Mouse (Mus musculus): ENCODE results near the gene Sdf4. TPM values are rescaled to one million over a fixed set of nuclear protein-coding genes. Genes with fewer than 3 reads are reported as not detected.

The Sdf4 gene
- polyA plus RNA-seq, 1 experiment: 142 TPM

DNA sequence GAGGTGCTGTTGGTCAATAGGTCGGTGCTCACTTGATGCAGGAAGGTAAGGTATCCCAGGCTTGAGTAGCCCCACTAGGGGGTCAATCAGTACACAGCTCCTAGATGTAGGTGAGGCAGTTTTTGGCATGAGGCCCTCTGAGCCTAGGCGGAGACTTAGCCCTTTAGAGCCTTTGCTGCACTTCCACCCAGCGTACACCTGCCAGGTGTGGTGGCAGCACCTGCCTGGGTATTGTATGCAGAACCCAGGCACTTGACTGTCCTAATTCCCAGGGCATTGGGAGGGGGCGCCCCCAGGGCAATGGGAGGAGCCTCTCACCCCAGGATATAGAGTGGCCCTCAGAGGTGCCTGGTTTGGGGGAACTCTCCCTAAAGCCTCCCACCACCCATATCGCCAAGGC lies 62.5 kb downstream of the Sdf4 start:
- no peak for DNase-seq
- no peak overlapping the region for H3K4me3 ChIP-seq (replicated peaks; ENCODE audit: insufficient read depth, low read depth, low read length)
- TF ChIP-seq CTCF (IDR thresholded peaks at IDR 0.05; ENCODE audit: borderline replicate concordance, insufficient read depth, low read depth, low read length): no peak
- no peak for TF ChIP-seq POLR2A (IDR thresholded peaks at IDR 0.05; ENCODE audit: borderline replicate concordance, insufficient read depth, low read length)
- H3K4me1 ChIP-seq (ENCODE audit: control insufficient read depth, insufficient read depth, low read length): no peaks in the 10 kb centered on the region
- no peaks in the 10 kb centered on the region for H3K27me3 ChIP-seq (ENCODE audit: control insufficient read depth, insufficient read depth, low read length)
- 92% methylated on average over 5 of the region's 5 CpGs for WGBS
- H3K27ac ChIP-seq (ENCODE audit: insufficient read depth, low read length): no peak overlapping the region

DNA sequence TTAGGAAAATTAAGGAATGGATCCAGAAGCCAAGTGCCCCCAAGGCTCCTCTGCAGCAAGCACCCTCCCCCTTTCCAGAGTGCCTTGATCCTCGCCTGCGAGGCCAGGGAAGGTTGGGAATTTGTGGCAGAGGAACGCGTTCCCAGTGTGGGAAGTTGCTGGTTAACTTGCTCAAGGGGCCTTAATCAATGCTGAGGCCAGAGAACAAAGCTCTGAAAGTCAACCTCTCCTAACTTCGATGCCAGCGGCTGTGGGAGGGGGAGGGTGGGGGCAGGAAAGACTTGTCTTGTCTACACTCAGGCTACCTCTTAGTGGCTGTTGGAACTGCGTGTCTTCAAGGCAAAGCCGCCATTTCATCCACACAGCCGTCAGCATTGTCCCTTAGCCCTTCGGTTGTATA lies 65.0 kb downstream of the Sdf4 start:
- H3K27ac ChIP-seq (ENCODE audit: insufficient read depth, low read length): no peak overlapping the region
- TF ChIP-seq POLR2A (IDR thresholded peaks at IDR 0.05; ENCODE audit: borderline replicate concordance, insufficient read depth, low read length) (no peak), CTCF (IDR thresholded peaks at IDR 0.05; ENCODE audit: borderline replicate concordance, insufficient read depth, low read depth, low read length) (no peak)
- WGBS: 74% methylated on average over 10 of the region's 10 CpGs
- H3K4me3 ChIP-seq (replicated peaks; ENCODE audit: insufficient read depth, low read depth, low read length): no peak overlapping the region
- H3K4me1 ChIP-seq (ENCODE audit: control insufficient read depth, insufficient read depth, low read length): no peaks in the 10 kb centered on the region
- no peaks in the 10 kb centered on the region for H3K27me3 ChIP-seq (ENCODE audit: control insufficient read depth, insufficient read depth, low read length)
- DNase-seq: no peak

DNA sequence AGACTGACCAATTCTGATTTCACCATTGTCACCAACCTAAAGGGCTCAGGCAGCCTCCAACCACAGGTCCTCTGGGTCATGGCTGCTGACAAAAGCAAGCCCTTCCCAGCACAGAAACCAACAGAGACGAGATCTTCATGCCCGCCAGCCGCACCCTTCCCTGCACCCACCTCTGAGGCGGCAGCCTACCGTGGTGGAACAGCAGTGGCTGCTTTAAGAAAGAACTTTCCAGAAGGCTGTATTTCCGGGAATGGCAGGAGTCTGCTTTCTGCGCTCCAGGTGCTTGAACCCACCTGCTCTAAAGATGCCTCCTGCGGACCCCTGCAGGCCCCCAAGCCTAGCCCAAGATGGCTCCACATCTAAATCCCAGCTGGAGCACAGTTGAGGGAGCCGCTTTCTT lies 66.2 kb downstream of the Sdf4 start:
- no peak overlapping the region for H3K27ac ChIP-seq (ENCODE audit: insufficient read depth, low read length)
- DNase-seq: no peak
- no peaks in the 10 kb centered on the region for H3K4me1 ChIP-seq (ENCODE audit: control insufficient read depth, insufficient read depth, low read length)
- H3K27me3 ChIP-seq (ENCODE audit: control insufficient read depth, insufficient read depth, low read length): no peaks in the 10 kb centered on the region
- 75% methylated on average over 9 of the region's 9 CpGs for WGBS
- no peak overlapping the region for H3K4me3 ChIP-seq (replicated peaks; ENCODE audit: insufficient read depth, low read depth, low read length)
- TF ChIP-seq CTCF (IDR thresholded peaks at IDR 0.05; ENCODE audit: borderline replicate concordance, insufficient read depth, low read depth, low read length): no peak
- no peak for TF ChIP-seq POLR2A (IDR thresholded peaks at IDR 0.05; ENCODE audit: borderline replicate concordance, insufficient read depth, low read length)

DNA sequence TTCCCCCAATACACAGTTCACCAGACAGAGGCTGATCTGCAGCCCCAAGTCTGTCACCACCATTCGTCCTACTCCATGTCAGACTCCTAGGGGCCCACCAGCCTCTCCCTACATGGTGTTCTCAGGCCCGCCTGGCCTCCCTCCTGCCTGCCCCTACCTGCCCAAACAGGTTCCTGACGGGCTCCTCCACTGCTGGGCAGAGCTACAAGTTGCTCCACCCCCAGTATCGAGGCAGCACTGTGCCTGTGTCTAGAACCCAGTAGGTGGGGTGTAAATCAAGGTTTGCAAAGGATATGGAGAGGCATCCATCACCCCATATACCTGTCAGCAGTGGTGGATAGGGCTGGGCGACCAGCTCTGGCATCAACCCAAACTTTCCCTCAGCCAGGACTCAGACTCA lies 66.6 kb downstream of the Sdf4 start, which contains the start of gene Ttll10:
Ttll10 (minus strand) TSS at position 154 of the 400 bp plus-strand sequence.
- DNase-seq: no peak
- TF ChIP-seq CTCF (IDR thresholded peaks at IDR 0.05; ENCODE audit: borderline replicate concordance, insufficient read depth, low read depth, low read length) (no peak), POLR2A (IDR thresholded peaks at IDR 0.05; ENCODE audit: borderline replicate concordance, insufficient read depth, low read length) (no peak)
- Histone ChIP-seq H3K27me3 (ENCODE audit: control insufficient read depth, insufficient read depth, low read length) (no peaks in the 10 kb centered on the region), H3K27ac (ENCODE audit: insufficient read depth, low read length) (no peak within 1 kb of the TSS), H3K4me3 (replicated peaks; ENCODE audit: insufficient read depth, low read depth, low read length) (no peak within 1 kb of the TSS), H3K4me1 (ENCODE audit: control insufficient read depth, insufficient read depth, low read length) (no peaks in the 10 kb centered on the region)
- 44% methylated on average over 5 of the region's 5 CpGs for WGBS

DNA sequence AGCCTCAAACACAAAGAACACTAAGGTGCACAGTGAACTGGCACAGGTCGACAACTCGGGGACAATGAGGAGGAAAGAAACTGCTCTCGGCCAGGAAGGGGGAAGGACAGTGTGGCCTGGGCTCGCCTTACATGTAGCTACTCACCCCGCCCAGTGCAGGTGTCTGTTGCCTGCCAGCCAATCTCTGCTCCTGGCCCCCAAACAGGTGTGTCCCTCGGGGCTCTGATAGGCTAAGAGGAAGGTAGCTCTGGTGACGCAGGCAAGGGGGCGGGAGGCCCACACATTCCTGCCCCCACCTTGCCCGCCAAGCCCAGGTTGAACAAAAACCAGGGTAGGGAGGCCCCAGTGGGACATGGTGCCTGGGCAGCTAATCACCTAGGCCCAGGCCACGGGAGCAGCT lies 67.0 kb downstream of the Sdf4 start:
- H3K4me1 ChIP-seq (ENCODE audit: control insufficient read depth, insufficient read depth, low read length): no peaks in the 10 kb centered on the region
- no peak overlapping the region for H3K27ac ChIP-seq (ENCODE audit: insufficient read depth, low read length)
- no peaks in the 10 kb centered on the region for H3K27me3 ChIP-seq (ENCODE audit: control insufficient read depth, insufficient read depth, low read length)
- WGBS: 47% methylated on average over 10 of the region's 10 CpGs
- no peak for TF ChIP-seq CTCF (IDR thresholded peaks at IDR 0.05; ENCODE audit: borderline replicate concordance, insufficient read depth, low read depth, low read length)
- TF ChIP-seq POLR2A (IDR thresholded peaks at IDR 0.05; ENCODE audit: borderline replicate concordance, insufficient read depth, low read length): no peak
- no peak overlapping the region for H3K4me3 ChIP-seq (replicated peaks; ENCODE audit: insufficient read depth, low read depth, low read length)
- no peak for DNase-seq

Other genes starting within 250 kb of the Sdf4 start
- 114 and 123 TPM in 2 replicates for gene Atad3a, start 231.8 kb upstream of the Sdf4 start, polyA plus RNA-seq (2012; rRNA removed)
- 33.8 and 35.4 TPM in 2 replicates for gene Vwa1, start 218.2 kb upstream of the Sdf4 start, polyA plus RNA-seq (2012; rRNA removed)
- gene Tmem88b, start 207.0 kb upstream of the Sdf4 start, polyA plus RNA-seq (2012; rRNA removed): 61.7 and 81.7 TPM in 2 replicates
- gene Ankrd65, start 202.4 kb upstream of the Sdf4 start, polyA plus RNA-seq (2012; rRNA removed): 0.13 and 0.16 TPM in 2 replicates
- gene Mrpl20, start 190.0 kb upstream of the Sdf4 start, polyA plus RNA-seq (2012; rRNA removed): 109 TPM in 2 replicates
- gene Ccnl2, start 180.4 kb upstream of the Sdf4 start, polyA plus RNA-seq (2012; rRNA removed): 171 and 172 TPM in 2 replicates
- gene Aurkaip1, start 161.6 kb upstream of the Sdf4 start, polyA plus RNA-seq (2012; rRNA removed): 155 and 159 TPM in 2 replicates
- gene Mxra8, start 153.2 kb upstream of the Sdf4 start, polyA plus RNA-seq (2012; rRNA removed): 23.8 and 29.7 TPM in 2 replicates
- 160 and 163 TPM in 2 replicates for gene Dvl1, start 145.5 kb upstream of the Sdf4 start, polyA plus RNA-seq (2012; rRNA removed)
- 0.87 and 1.0 TPM in 2 replicates for gene Tas1r3, start 129.5 kb upstream of the Sdf4 start, polyA plus RNA-seq (2012; rRNA removed)
- gene Cptp, start 123.4 kb upstream of the Sdf4 start, polyA plus RNA-seq (2012; rRNA removed): 40.5 and 45.1 TPM in 2 replicates
- 50.1 and 52.2 TPM in 2 replicates for gene Ints11, start 123.3 kb upstream of the Sdf4 start, polyA plus RNA-seq (2012; rRNA removed)
- gene Pusl1, start 101.1 kb upstream of the Sdf4 start, polyA plus RNA-seq (2012; rRNA removed): 69.9 and 70.1 TPM in 2 replicates
- 98.5 and 99.2 TPM in 2 replicates for gene Acap3, start 101.0 kb upstream of the Sdf4 start, polyA plus RNA-seq (2012; rRNA removed)
- 78.4 and 83.8 TPM in 2 replicates for gene Ube2j2, start 49.0 kb upstream of the Sdf4 start, polyA plus RNA-seq (2012; rRNA removed)
- gene C1qtnf12, start 30.6 kb upstream of the Sdf4 start, polyA plus RNA-seq (2012; rRNA removed): 16.8 and 22.1 TPM in 2 replicates
- 10.8 and 11.4 TPM in 2 replicates for gene B3galt6, start 223 bp upstream of the Sdf4 start, polyA plus RNA-seq (2012; rRNA removed)
- 3.6 and 5.2 TPM in 2 replicates for gene Tnfrsf4, start 21.0 kb downstream of the Sdf4 start, polyA plus RNA-seq (2012; rRNA removed)
- gene Tnfrsf18, start 33.3 kb downstream of the Sdf4 start, polyA plus RNA-seq (2012; rRNA removed): 0.10 and 0.11 TPM in 2 replicates
- 0.11 and 0.32 TPM in 2 replicates for gene Ttll10, start 66.5 kb downstream of the Sdf4 start, polyA plus RNA-seq (2012; rRNA removed)
- 32.6 and 34.3 TPM in 2 replicates for gene 9430015G10Rik, start 117.1 kb downstream of the Sdf4 start, polyA plus RNA-seq (2012; rRNA removed)
- gene Rnf223, start 137.6 kb downstream of the Sdf4 start, polyA plus RNA-seq (2012; rRNA removed): 2.0 and 2.1 TPM in 2 replicates
- gene Agrn, start 204.6 kb downstream of the Sdf4 start, polyA plus RNA-seq (2012; rRNA removed): 109 and 111 TPM in 2 replicates
- gene Isg15, start 207.9 kb downstream of the Sdf4 start, polyA plus RNA-seq (2012; rRNA removed): 3.5 and 4.8 TPM in 2 replicates
- 6.6 and 6.8 TPM in 2 replicates for gene AW011738, start 210.4 kb downstream of the Sdf4 start, polyA plus RNA-seq (2012; rRNA removed)
- 1.3 and 1.4 TPM in 2 replicates for gene Perm1, start 223.0 kb downstream of the Sdf4 start, polyA plus RNA-seq (2012; rRNA removed)
- 93.4 and 101 TPM in 2 replicates for gene Plekhn1, start 242.0 kb downstream of the Sdf4 start, polyA plus RNA-seq (2012; rRNA removed)
- gene Noc2l, start 243.1 kb downstream of the Sdf4 start, polyA plus RNA-seq (2012; rRNA removed): 73.5 and 75.9 TPM in 2 replicates

Measured in cerebellum, adult 2 months (tissue).